Mouse (Mus musculus): ENCODE measurements around the gene Fam186a.

Fam186a gene

GRCm38 (mm10) chr15:99874612-99875333 lies 92.1 kb downstream of the Fam186a start:
- no peak for DNase-seq (ENCODE audit: low read depth, low spot score)

- no peak for DNase-seq (ENCODE audit: low read depth, low spot score)
Measured at GRCm38 (mm10) chr15:99872543-99872942, 94.3 kb downstream of the Fam186a start.
